In genomic region chr2:167815123-167815522, GRCm38 (mm10) we compare ENCODE assay signal across 17 mouse cellular contexts.
A peak's percentile ranks its signal among the peaks of the same experiment; 100 is the strongest.
DNase-seq lines count a peak whose midpoint lies in the region; ATAC-seq and TF ChIP-seq lines count a peak whose summit lies in the region.
"Had no signal": no experiment of that assay in that cellular context is flagged by ENCODE, and none has a peak within 500 bp of the region (broad histone marks: within the 10 kb centered on the region; RNA-seq: fewer than 3 reads in every experiment).

No protein-coding gene starts in this region.

- H3K9me3 ChIP-seq in liver, embryonic 12.5 days (replicated peaks): no peaks in the 10 kb centered on the region
- H3K9me3 ChIP-seq: embryonic facial prominence, embryonic 10.5 days; intestine, embryonic 15.5 days; kidney, embryonic 15.5 days; neural tube, embryonic 13.5 days had no signal

- no peak for ATAC-seq in liver, embryonic 12.5 days
- peak; percentile 59 for ATAC-seq in granulocyte monocyte progenitor cell, adult 5-6 weeks (replicated peaks; ENCODE audit: poor library complexity, severe bottlenecking)
- ATAC-seq in megakaryocyte progenitor cell, adult 5-6 weeks (replicated peaks; ENCODE audit: poor library complexity): peak; percentile 26; the same call in 1 of the 2 replicates
- ATAC-seq: forebrain, embryonic 14.5 days; intestine, embryonic 15.5 days had no signal

- H3K4me3 ChIP-seq in liver, adult 2 months (ENCODE audit: insufficient read depth, low read depth, low read length): no peak overlapping the region
- H3K4me3 ChIP-seq in liver, embryonic 12.5 days: no peak overlapping the region
- no peak overlapping the region for H3K4me3 ChIP-seq in bone marrow macrophage, adult 2 months (ENCODE audit: insufficient read depth, low read length)
- H3K4me3 ChIP-seq: embryonic facial prominence, embryonic 10.5 days; intestine, embryonic 15.5 days; kidney, embryonic 15.5 days; neural tube, embryonic 13.5 days had no signal

- no peak overlapping the region for H3K4me2 ChIP-seq in liver, embryonic 12.5 days
- H3K4me2 ChIP-seq: hindbrain, embryonic 14.5 days; intestine, embryonic 15.5 days; kidney, embryonic 15.5 days; liver, embryonic 11.5 days; neural tube, embryonic 13.5 days had no signal

- H3K9ac ChIP-seq in liver, adult 2 months (ENCODE audit: low read depth, low read length): no peak overlapping the region
- H3K9ac ChIP-seq in liver, embryonic 12.5 days: no peak overlapping the region
- H3K9ac ChIP-seq: hindbrain, embryonic 14.5 days; intestine, embryonic 15.5 days; kidney, embryonic 15.5 days; neural tube, embryonic 13.5 days had no signal

- no peak for TF ChIP-seq CTCF in liver, adult 2 months (IDR thresholded peaks at IDR 0.05; ENCODE audit: low read depth, low read length)
- TF ChIP-seq CTCF in bone marrow macrophage, adult 2 months (IDR thresholded peaks at IDR 0.05; ENCODE audit: low read depth, low read length): no peak

- peak; percentile 31 for DNase-seq in liver, adult 2 months (ENCODE audit: extremely low read depth, low read depth, low spot score)
- no peak for DNase-seq in cerebellum, postnatal 4 days (ENCODE audit: low spot score in 2 of 2)
- no peak for DNase-seq in right cerebral cortex, adult 18-20 months
- DNase-seq: cerebellum, postnatal 14 days; layer of hippocampus, postnatal 36 days; thymus, postnatal 4 days had no signal

- 74% methylated on average over 10 of the region's 10 CpGs for whole genome bisulfite sequencing in liver, adult 2 months
- WGBS in liver, embryonic 12.5 days (ENCODE audit: insufficient replicate concordance): 56% methylated on average over 10 of the region's 10 CpGs

- H3K4me1 ChIP-seq in liver, adult 2 months (ENCODE audit: control insufficient read depth, insufficient read depth, low read length): peaks cover 10% of the 10 kb centered on the region
- H3K4me1 ChIP-seq in liver, embryonic 12.5 days: peaks cover 10% of the 10 kb centered on the region
- H3K4me1 ChIP-seq in bone marrow macrophage, adult 2 months (ENCODE audit: control insufficient read depth, insufficient read depth, low read length): peaks cover 21% of the 10 kb centered on the region
- H3K4me1 ChIP-seq: neural tube, embryonic 13.5 days had no signal

- H3K36me3 ChIP-seq in liver, adult 2 months (ENCODE audit: control insufficient read depth, insufficient read depth, low read length): no peaks in the 10 kb centered on the region
- no peaks in the 10 kb centered on the region for H3K36me3 ChIP-seq in liver, embryonic 12.5 days
- H3K36me3 ChIP-seq: embryonic facial prominence, embryonic 10.5 days; intestine, embryonic 15.5 days; kidney, embryonic 15.5 days; neural tube, embryonic 13.5 days had no signal

- no peaks in the 10 kb centered on the region for H3K27me3 ChIP-seq in liver, adult 2 months (ENCODE audit: control insufficient read depth, insufficient read depth, low read length)
- H3K27me3 ChIP-seq in liver, embryonic 12.5 days (replicated peaks): peaks cover 14% of the 10 kb centered on the region
- H3K27me3 ChIP-seq: intestine, embryonic 15.5 days; kidney, embryonic 15.5 days; neural tube, embryonic 13.5 days had no signal

- H3K27ac ChIP-seq in liver, adult 2 months (replicated peaks; ENCODE audit: insufficient read depth, low read depth, low read length): peak overlapping the region; percentile 24
- no peak overlapping the region for H3K27ac ChIP-seq in liver, embryonic 12.5 days
- peak overlapping the region; percentile 80 for H3K27ac ChIP-seq in bone marrow macrophage, adult 2 months (ENCODE audit: insufficient read depth, low read depth, low read length)
- H3K27ac ChIP-seq: embryonic facial prominence, embryonic 10.5 days; hindbrain, embryonic 14.5 days; intestine, embryonic 15.5 days; kidney, embryonic 15.5 days; neural tube, embryonic 13.5 days had no signal

- TF ChIP-seq POLR2A in liver, adult 2 months (IDR thresholded peaks at IDR 0.05; ENCODE audit: extremely low read depth, insufficient read depth, low read length): no peak
- no peak for TF ChIP-seq POLR2A in bone marrow macrophage, adult 2 months (IDR thresholded peaks at IDR 0.05; ENCODE audit: borderline replicate concordance, low read depth, low read length)

- no peaks in the 10 kb centered on the region for H3K79me2 ChIP-seq in liver, adult 2 months (ENCODE audit: control insufficient read depth, insufficient read depth, low read length)
